In genomic region chr11:77934111-77934521, GRCm38 (mm10) we compare ENCODE assay signal across 18 mouse cellular contexts. TPM values are rescaled to one million over a fixed set of nuclear protein-coding genes. Genes with fewer than 3 reads are reported as not detected.
A peak's percentile ranks its signal among the peaks of the same experiment; 100 is the strongest.
DNase-seq lines count a peak whose midpoint lies in the region; ATAC-seq and TF ChIP-seq lines count a peak whose summit lies in the region.
"Had no signal": no experiment of that assay in that cellular context is flagged by ENCODE, and none has a peak within 500 bp of the region (broad histone marks: within the 10 kb centered on the region; RNA-seq: fewer than 3 reads in every experiment).

No protein-coding gene starts in this region.

- no peaks in the 10 kb centered on the region for H3K36me3 ChIP-seq in ES-Bruce4 (ENCODE audit: control insufficient read depth, insufficient read depth, low read length, poor library complexity, severe bottlenecking)
- no peaks in the 10 kb centered on the region for H3K36me3 ChIP-seq in hindbrain, postnatal 0 days (ENCODE audit: insufficient read depth, low read length)
- no peaks in the 10 kb centered on the region for H3K36me3 ChIP-seq in heart, embryonic 10.5 days
- H3K36me3 ChIP-seq: G1E; heart, embryonic 13.5 days; liver, embryonic 12.5 days had no signal

- H3K9me3 ChIP-seq in ES-Bruce4 (replicated peaks; ENCODE audit: control insufficient read depth, insufficient read depth, low read length, poor library complexity, severe bottlenecking) = no peaks in the 10 kb centered on the region
- no peaks in the 10 kb centered on the region for H3K9me3 ChIP-seq in hindbrain, postnatal 0 days (ENCODE audit: low read length)
- H3K9me3 ChIP-seq in heart, embryonic 10.5 days = no peaks in the 10 kb centered on the region
- H3K9me3 ChIP-seq: heart, embryonic 13.5 days; liver, embryonic 12.5 days had no signal

- 7% methylated on average over 4 of the region's 4 CpGs for whole genome bisulfite sequencing in hindbrain, postnatal 0 days
- WGBS in lung, adult 2 months = 7% methylated on average over 4 of the region's 4 CpGs
- WGBS in heart, embryonic 10.5 days = 4% methylated on average over 4 of the region's 4 CpGs

- TF ChIP-seq POLR2A in ES-Bruce4 (IDR thresholded peaks at IDR 0.05; ENCODE audit: insufficient read depth, low read length) = no peak
- TF ChIP-seq POLR2A in lung, adult 2 months (IDR thresholded peaks at IDR 0.05; ENCODE audit: borderline replicate concordance, extremely low read depth, low read depth, low read length) = no peak

- H3K4me2 ChIP-seq in hindbrain, postnatal 0 days (ENCODE audit: low read depth, low read length) = peak overlapping the region; percentile 69
- H3K4me2 ChIP-seq: heart, embryonic 13.5 days; liver, embryonic 12.5 days had no signal

- H3K4me1 ChIP-seq in ES-Bruce4 (ENCODE audit: control insufficient read depth, insufficient read depth, low read length) = peaks cover 8% of the 10 kb centered on the region
- H3K4me1 ChIP-seq in hindbrain, postnatal 0 days (ENCODE audit: insufficient read depth, low read length) = peaks cover 32% of the 10 kb centered on the region
- no peaks in the 10 kb centered on the region for H3K4me1 ChIP-seq in lung, adult 2 months (ENCODE audit: control insufficient read depth, insufficient read depth, low read length)
- H3K4me1 ChIP-seq in heart, embryonic 10.5 days = peaks cover 23% of the 10 kb centered on the region

- ATAC-seq in hindbrain, postnatal 0 days = peak; percentile 41; the same call in 1 of the 2 replicates
- ATAC-seq: liver, embryonic 12.5 days had no signal

- H3K9ac ChIP-seq in ES-Bruce4 (ENCODE audit: low read depth, poor library complexity, severe bottlenecking) = no peak overlapping the region
- peak overlapping the region; percentile 33; the same call in 1 of the 2 replicates for H3K9ac ChIP-seq in hindbrain, postnatal 0 days (replicated peaks; ENCODE audit: low read length)
- H3K9ac ChIP-seq: heart, embryonic 13.5 days; liver, embryonic 12.5 days had no signal

- intact Hi-C loops in heart, postnatal 36 days (cut with DNase I) = no loop called here

- H3K27me3 ChIP-seq in ES-Bruce4 (ENCODE audit: control insufficient read depth, insufficient read depth, low read length, poor library complexity, severe bottlenecking) = peaks cover 22% of the 10 kb centered on the region
- H3K27me3 ChIP-seq in hindbrain, postnatal 0 days (ENCODE audit: insufficient read depth, low read length) = no peaks in the 10 kb centered on the region
- H3K27me3 ChIP-seq in heart, embryonic 10.5 days (ENCODE audit: insufficient read depth, poor library complexity, severe bottlenecking) = peaks cover 97% of the 10 kb centered on the region

- H3K4me3 ChIP-seq in ES-Bruce4 (ENCODE audit: low read depth, low read length) = no peak overlapping the region
- peak overlapping the region; percentile 70 for H3K4me3 ChIP-seq in hindbrain, postnatal 0 days (ENCODE audit: low read length)
- no peak overlapping the region for H3K4me3 ChIP-seq in lung, adult 2 months (replicated peaks; ENCODE audit: extremely low read depth, low read depth, low read length)
- no peak overlapping the region for H3K4me3 ChIP-seq in heart, embryonic 10.5 days
- H3K4me3 ChIP-seq: heart, embryonic 13.5 days; liver, embryonic 12.5 days had no signal

- peak; percentile 51; the same call in 1 of the 2 replicates for TF ChIP-seq EP300 in ES-Bruce4 (IDR thresholded peaks at IDR 0.05; ENCODE audit: insufficient read depth, low read depth, low read length)

- TF ChIP-seq CTCF in ES-Bruce4 (IDR thresholded peaks at IDR 0.05; ENCODE audit: low read depth, low read length) = no peak
- TF ChIP-seq CTCF in hindbrain, postnatal 0 days (IDR thresholded peaks at IDR 0.05; ENCODE audit: low read depth) = no peak
- no peak for TF ChIP-seq CTCF in lung, adult 2 months (IDR thresholded peaks at IDR 0.05; ENCODE audit: insufficient read depth, low read length)

- no peak overlapping the region for H3K27ac ChIP-seq in ES-Bruce4 (ENCODE audit: insufficient read depth, low read length)
- peak overlapping the region; percentile 62 for H3K27ac ChIP-seq in hindbrain, postnatal 0 days
- no peak overlapping the region for H3K27ac ChIP-seq in heart, embryonic 10.5 days
- H3K27ac ChIP-seq: heart, embryonic 13.5 days; liver, embryonic 12.5 days had no signal

- peak; percentile 28 for DNase-seq in NIH3T3 (ENCODE audit: low read depth)
- DNase-seq in cerebellum, postnatal 25 days = peak; percentile 75 to 83
- DNase-seq in hindbrain, postnatal 0 days (ENCODE audit: low spot score) = peak; percentile 65
- no peak for DNase-seq in lung, adult 2 months
- no peak for DNase-seq in heart, postnatal 36 days
- DNase-seq in heart, postnatal 4 days = no peak
- DNase-seq in heart, embryonic 10.5 days (ENCODE audit: low spot score) = no peak
- DNase-seq: adrenal gland, postnatal 10 days; embryo, embryonic 11 days; kidney, adult 18-20 months; layer of hippocampus, postnatal 36 days; spleen, adult 18-20 months; thymus, adult 2 months had no signal

RNA-seq across cellular contexts. Expression of gene Sez6, which starts 3.5 kb away (rescaled TPM):
- 0.33 and 0.57 TPM in 2 replicates for polyA plus RNA-seq in ES-Bruce4 (2011; ENCODE audit: insufficient read depth, insufficient read length, low read depth, missing spikeins)
- 175 and 177 TPM in 2 replicates for total RNA-seq in hindbrain, postnatal 0 days (2014; rRNA removed)
- 113 and 127 TPM in 2 replicates for polyA plus RNA-seq in hindbrain, postnatal 0 days (2015; fragmentation: Nextera tagmentation; extraction: Ambion mirVana)
- 0.12 and 0.19 TPM in 2 replicates for polyA plus RNA-seq in lung, adult 2 months (2012; rRNA removed)
- under 1 TPM; 0.16 to 0.44 TPM for total RNA-seq in heart, postnatal 36 days (2021)
- under 1 TPM; 0.14 to 0.19 TPM for total RNA-seq in heart, postnatal 4 days (2021)
- polyA plus RNA-seq in heart, embryonic 10.5 days (2016; fragmentation: Nextera tagmentation; extraction: Ambion mirVana) = 0.05 and 0.30 TPM in 2 replicates
- total RNA-seq: megakaryocyte, adult 5-6 weeks had no signal

RNA-seq across cellular contexts. Expression of gene Pipox, which starts 40.2 kb away (rescaled TPM):
- polyA plus RNA-seq in ES-Bruce4 (2011; ENCODE audit: insufficient read depth, insufficient read length, low read depth, missing spikeins) = 14.3 and 17.0 TPM in 2 replicates
- 2.8 and 6.8 TPM in 2 replicates for total RNA-seq in hindbrain, postnatal 0 days (2014; rRNA removed)
- polyA plus RNA-seq in hindbrain, postnatal 0 days (2015; fragmentation: Nextera tagmentation; extraction: Ambion mirVana) = 4.4 and 4.6 TPM in 2 replicates
- polyA plus RNA-seq in lung, adult 2 months (2012; rRNA removed) = 0.60 and 1.3 TPM in 2 replicates
- total RNA-seq in heart, postnatal 36 days (2021) = under 1 TPM; 0.53 to 0.89 TPM
- total RNA-seq in heart, postnatal 4 days (2021) = 1 to 10 TPM; 1.9 to 2.5 TPM
- polyA plus RNA-seq in heart, embryonic 10.5 days (2016; fragmentation: Nextera tagmentation; extraction: Ambion mirVana) = 2.0 and 3.0 TPM in 2 replicates
- total RNA-seq: G1E; megakaryocyte, adult 5-6 weeks had no signal
- polyA plus RNA-seq: G1E had no signal

RNA-seq across cellular contexts. Expression of gene Phf12, which starts 48.4 kb away (rescaled TPM):
- polyA plus RNA-seq in ES-Bruce4 (2011; ENCODE audit: insufficient read depth, insufficient read length, low read depth, missing spikeins) = 50.8 and 58.2 TPM in 2 replicates
- 31.9 and 34.9 TPM in 2 replicates for total RNA-seq in hindbrain, postnatal 0 days (2014; rRNA removed)
- polyA plus RNA-seq in hindbrain, postnatal 0 days (2015; fragmentation: Nextera tagmentation; extraction: Ambion mirVana) = 8.3 and 8.7 TPM in 2 replicates
- polyA plus RNA-seq in lung, adult 2 months (2012; rRNA removed) = 50.4 and 55.3 TPM in 2 replicates
- 10 to 100 TPM; 23.2 to 31.5 TPM for total RNA-seq in heart, postnatal 36 days (2021)
- 10 to 100 TPM; 42.3 to 43.2 TPM for total RNA-seq in heart, postnatal 4 days (2021)
- 13.2 and 20.0 TPM in 2 replicates for polyA plus RNA-seq in heart, embryonic 10.5 days (2016; fragmentation: Nextera tagmentation; extraction: Ambion mirVana)

Comparison
In these comparisons a context has a peak if more than half of its experiments do, and no peak if none do; other contexts are left out.
1. DNase-seq: peak in NIH3T3 (single experiment), cerebellum, postnatal 25 days (2 of 2) and hindbrain, postnatal 0 days (single experiment); none in lung, adult 2 months (single experiment), heart, postnatal 36 days (0 of 2), heart, postnatal 4 days (single experiment) and heart, embryonic 10.5 days (single experiment).
2. RNA of gene Sez6, which starts 3.5 kb away (polyA plus RNA-seq): 113 to 127 TPM in hindbrain, postnatal 0 days; 0.33 to 0.57 TPM in ES-Bruce4, 0.05 to 0.30 TPM in heart, embryonic 10.5 days and 0.12 to 0.19 TPM in lung, adult 2 months; every median in the first group is over 10 times any median in the second.